Mouse (Mus musculus): ENCODE measurements around the gene Tmem206.

Gene Tmem206

GRCm38 (mm10) chr1:191325726-191326232 is at the start of gene Tmem206:
Gene Tmem206, plus strand, starts transcription at chr1:191325912.
- peak; percentile 95 for DNase-seq (ENCODE audit: low spot score)

DNA sequence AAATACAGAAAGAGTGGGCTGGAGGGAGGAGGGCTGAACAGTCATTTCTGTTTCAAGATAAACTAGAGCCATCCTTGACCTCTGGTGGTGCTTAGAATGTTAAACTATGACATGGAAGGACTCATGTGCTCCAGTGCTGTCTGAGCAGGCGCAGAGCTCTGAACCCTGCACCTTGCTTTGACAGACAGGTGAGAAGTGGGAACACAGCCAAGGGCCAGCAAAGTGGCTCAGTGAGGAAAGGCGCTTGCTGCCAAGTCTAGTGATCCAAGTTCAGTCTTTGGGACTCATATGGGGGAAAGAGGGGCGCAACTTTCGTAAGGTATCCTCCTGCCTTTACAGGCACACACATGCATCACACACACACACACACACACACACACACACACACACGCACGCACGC is 49.5 kb upstream of the Tmem206 start:
- DNase-seq (ENCODE audit: low spot score) = no peak

DNA sequence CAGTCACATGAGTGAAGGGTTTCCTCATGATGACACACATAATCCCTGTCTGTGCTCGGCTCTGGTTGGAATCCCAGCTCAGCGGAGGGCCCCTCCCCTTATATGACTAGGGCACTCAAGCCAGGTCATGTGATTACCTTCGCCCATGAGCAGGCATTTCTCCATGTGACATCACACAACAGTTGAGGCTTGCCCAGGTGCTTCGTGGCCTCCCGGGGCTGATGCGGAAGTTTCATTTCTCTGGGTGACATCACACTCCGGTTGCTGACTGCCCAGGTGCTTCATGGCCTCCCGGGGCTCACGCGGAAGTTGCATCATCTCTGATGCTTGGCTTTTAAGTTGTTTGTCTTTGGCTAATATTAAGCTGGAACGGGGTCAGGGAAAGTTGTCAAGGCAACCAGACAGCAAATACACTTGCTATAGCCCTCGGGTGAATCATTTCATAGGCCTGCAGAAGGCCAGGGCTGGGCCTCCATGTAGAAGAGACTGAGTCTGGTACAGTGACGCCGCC is 48.1 kb upstream of the Tmem206 start:
- no peak for DNase-seq (ENCODE audit: low spot score)

DNA sequence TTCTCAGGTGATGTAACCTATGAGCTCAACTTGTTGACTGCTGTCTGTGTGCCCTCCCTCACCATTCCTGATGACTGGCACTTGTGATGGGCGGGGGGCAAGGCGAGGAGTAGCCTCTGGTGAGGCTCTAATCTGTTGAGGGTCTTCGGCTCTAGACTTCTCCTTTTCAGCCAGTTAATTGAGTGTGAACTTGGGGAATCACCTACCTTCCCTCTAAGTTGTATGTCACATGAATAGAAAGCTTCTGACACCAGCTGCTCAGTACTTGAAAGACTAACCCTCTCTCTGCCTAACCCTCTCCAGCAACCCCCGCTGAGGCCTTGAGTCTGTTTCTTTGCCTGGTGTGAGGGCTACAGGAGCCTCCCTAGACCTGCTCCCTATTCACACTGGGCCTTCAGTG is 47.4 kb upstream of the Tmem206 start:
- no peak for DNase-seq (ENCODE audit: low spot score)

- no peak for DNase-seq (ENCODE audit: low spot score)
Measured at GRCm38 (mm10) chr1:191281171-191281570, 44.5 kb upstream of the Tmem206 start.

- DNase-seq (ENCODE audit: low spot score) = no peak
Measured at GRCm38 (mm10) chr1:191282319-191282718, 43.4 kb upstream of the Tmem206 start.

DNA sequence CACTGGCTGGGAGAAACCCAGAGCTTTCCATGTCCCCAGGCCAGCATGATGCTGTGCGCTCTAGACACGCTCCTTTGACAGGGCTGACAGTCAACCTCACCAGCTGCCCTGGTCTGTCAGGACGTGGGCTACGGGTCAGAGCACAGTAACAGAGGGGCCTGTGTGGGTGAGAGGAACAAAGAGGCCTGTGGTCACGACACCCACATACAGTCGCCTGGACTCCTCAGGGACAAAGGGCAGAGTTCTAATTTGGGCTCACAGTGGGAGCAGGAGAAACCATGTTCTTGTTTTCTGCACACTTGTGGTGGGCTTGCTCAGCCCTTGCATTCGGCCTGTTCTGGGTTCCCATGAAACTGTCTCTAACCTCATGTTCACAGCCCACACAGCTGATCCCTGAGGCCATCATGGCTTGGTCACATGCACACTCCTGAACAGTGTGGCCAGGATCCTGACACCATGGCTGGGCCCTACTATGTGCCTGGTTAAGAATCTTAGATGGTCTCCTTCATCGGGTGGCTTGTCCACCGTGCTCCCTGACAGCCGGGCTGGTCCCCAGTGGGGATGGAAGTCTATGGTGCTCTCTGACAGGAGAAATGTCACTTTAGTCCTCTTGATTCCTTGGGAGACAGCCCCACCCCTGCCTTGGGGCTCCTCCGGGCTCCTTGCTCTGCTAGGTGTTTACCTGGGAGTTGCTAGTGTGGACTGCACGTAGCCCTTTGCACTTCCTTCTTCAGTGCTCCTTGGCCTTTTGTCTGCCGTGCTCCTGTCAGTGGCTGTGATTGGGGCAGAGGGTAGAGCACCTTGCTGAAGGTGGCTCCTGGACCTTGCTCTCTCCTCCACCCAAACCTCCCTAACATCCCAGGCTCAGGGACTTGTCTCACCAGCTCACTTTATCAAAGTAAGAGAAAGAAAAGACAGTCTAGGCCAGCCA is 42.3 kb upstream of the Tmem206 start:
- DNase-seq (ENCODE audit: low spot score) = no peak

GRCm38 (mm10) chr1:191284502-191284901 is 41.2 kb upstream of the Tmem206 start:
- no peak for DNase-seq (ENCODE audit: low spot score)

GRCm38 (mm10) chr1:191288762-191289161 is 37.0 kb upstream of the Tmem206 start:
- peak; percentile 36 for DNase-seq (ENCODE audit: low spot score)

- DNase-seq (ENCODE audit: low spot score) = peak; percentile 37
Measured at GRCm38 (mm10) chr1:191292348-191292747, 33.4 kb upstream of the Tmem206 start.

- no peak for DNase-seq (ENCODE audit: low spot score)
Measured at GRCm38 (mm10) chr1:191293051-191293450, 32.7 kb upstream of the Tmem206 start.

DNA sequence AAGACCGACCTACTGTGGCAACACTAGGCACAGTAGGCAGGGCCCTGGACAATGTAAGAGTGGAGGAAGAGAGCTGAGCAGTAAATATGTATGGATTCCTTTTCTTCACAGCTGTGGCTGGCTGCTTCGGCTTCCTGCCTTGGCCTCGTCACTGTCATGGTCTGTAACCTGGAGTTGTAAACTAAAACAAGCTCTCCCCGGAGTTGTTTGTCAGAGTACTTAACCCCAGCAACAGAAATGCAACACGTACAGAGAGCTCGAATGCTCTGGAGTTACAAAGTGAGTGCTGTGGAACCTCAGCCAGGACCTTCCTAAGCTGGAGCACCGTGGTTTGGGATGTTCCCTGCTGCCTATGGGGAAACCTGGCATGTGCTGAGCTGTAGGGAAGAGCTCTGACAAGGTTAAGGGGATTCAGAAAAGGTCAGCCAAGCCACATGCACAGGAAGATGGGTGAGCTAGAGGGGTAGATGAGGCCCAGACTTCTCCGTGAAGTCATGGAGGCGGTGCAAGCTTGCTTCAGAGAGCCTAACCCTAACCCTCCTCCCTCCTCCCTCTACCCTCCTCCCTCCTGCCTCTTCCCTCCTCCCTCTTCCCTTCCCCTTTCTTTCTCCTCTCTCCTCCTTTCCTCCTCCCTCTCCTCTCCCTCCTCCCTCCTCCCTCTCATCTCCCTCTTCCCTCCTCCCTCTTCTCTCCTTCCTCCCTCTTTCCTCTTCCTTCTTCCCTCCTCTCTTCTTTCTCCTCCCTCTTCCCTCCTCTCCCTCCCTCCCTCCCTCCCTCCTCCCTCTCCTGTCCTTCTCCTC is 31.5 kb upstream of the Tmem206 start:
- no peak for DNase-seq (ENCODE audit: low spot score)

DNA sequence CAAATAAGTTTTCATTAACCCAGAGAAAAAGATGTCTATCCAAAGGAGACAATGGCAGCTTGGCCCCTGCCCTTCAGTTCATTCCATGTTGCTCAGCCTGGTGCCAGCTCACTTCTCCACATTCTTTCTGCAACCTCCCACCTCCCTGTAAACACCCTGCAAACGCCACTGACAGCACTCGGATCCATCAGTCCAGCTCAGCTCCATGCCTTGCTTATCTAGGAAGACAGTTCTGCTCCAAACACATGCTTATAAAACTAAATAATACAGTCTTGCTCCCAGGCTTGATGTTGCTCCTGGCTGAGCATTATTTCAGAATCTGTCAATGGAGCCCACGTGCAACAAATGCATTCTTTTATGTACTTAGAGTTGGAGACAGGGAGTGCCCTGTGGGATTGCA is 29.9 kb upstream of the Tmem206 start:
- no peak for DNase-seq (ENCODE audit: low spot score)

DNA sequence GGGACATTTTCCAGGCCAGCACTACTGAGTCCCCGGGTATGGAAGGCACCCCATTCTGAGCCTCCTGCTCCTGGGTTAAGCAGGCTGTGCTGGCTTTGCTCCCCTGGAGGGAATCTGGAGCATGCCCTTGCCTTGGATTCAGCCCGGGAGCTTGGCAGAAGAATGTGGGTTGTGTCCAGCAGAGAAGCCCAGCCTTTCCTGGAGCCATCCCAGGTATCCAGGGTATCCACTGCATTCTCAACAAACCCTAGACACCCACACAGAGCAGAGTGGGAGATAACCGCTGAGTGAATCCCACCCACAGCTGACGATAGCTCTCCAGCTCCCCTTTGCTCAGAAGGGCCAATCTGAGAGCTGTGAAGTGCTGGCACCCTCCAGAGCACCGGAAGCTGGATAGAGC is 29.3 kb upstream of the Tmem206 start:
- peak; percentile 63 for DNase-seq (ENCODE audit: low spot score)

DNA sequence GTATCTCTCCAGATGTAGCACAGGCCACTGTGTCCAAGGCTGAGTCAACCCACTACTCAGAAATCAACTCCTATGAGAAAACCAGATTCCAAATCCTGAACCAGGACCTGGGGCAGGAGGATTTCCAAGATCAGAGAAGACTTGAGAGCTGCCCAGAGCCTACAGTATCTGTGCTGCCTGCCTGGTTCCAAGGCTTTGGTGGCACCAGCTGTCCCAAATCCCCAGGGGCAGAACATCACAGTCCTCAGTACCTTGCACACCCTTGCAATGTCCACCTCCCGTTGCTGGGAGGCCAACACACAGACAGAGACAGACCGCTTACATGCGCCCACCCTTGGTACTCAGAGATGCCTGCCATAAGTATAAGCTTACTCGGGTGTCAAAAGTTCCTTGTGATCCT is 27.4 kb upstream of the Tmem206 start:
- DNase-seq (ENCODE audit: low spot score) = no peak

DNA sequence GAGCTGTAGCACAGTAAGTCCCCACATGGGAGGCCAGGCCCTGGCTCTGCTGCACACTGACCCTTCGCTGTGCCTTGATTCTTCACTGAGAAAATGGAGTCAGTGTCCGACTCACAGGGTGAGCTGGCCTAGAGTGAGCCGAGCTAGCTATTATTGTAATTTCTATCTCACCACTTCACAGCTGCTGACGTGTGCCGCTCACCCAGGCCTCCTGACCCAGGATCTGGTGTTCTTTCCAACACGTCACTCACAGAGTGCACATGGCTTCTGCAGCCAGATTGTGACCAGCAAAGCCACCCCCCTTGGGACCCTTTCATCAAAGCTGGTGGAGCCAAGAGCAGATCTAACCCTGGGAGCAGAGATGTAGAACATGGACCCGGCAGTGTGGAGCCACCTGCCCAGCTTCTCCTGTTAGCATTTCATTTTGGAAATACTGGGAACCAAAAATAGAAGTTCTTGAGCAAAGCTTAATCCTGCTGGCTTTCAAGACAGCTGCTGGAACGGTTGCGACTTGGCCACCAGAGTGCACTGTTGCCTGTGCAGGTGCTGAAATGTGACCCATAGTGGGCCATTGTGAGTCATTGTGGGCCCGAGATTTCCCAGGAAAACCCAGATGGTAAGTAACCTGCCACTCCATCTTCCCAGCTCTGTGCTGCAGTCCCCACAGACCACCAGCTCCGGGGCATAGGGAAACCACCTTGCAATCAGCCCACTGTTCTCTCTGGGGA is 26.3 kb upstream of the Tmem206 start:
- peak; percentile 48 for DNase-seq (ENCODE audit: low spot score)

DNA sequence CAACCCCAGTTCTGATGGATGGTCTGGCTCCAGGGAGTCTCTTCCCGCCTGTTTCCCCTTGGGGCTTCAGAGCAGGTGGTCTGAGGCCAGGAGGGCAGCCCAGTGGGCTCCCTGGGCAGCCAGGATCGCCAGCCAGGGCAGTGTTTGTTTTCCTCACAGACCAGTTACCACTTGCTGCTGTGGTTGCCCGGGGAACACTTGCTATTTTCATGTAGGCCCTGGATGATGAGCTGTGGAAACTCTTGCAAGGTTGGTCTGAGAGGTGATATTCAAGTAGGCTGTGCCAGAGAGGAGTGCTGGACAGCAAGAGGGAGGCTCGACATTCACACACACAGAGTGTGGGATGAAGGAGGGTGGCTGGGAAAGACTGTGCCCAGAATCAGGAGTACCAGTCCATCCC is 23.8 kb upstream of the Tmem206 start:
- no peak for DNase-seq (ENCODE audit: low spot score)

- no peak for DNase-seq (ENCODE audit: low spot score)
Measured at GRCm38 (mm10) chr1:191303736-191304135, 22.0 kb upstream of the Tmem206 start.

DNA sequence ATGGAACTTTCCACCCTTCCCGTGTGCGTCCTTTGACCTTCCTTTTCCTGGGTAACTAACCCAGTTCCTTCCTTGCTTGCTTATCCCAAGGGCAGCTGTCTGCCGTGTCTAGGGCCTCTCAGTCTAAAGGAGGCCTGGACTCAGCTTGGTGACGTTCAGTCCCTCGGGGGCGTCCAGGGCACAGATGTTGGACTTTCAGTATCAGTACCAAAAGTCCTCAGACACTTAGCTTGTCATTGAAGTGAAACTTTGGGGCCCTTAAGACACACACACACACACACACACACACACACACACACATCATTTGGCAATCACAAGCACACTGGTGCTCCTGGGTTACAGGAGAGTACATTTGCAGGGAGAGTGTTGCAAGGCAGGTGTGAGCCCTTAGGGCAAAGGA is 21.5 kb upstream of the Tmem206 start:
- DNase-seq (ENCODE audit: low spot score) = no peak

- DNase-seq (ENCODE audit: low spot score) = no peak
Measured at GRCm38 (mm10) chr1:191305610-191306009, 20.1 kb upstream of the Tmem206 start.

GRCm38 (mm10) chr1:191306316-191306715 is 19.4 kb upstream of the Tmem206 start:
- DNase-seq (ENCODE audit: low spot score) = no peak

Measured in ovary, postnatal 36 days (tissue).